Mouse (Mus musculus): ENCODE results near the gene Tln1. TPM values are rescaled to one million over a fixed set of nuclear protein-coding genes. Genes with fewer than 3 reads are reported as not detected.
A peak's percentile ranks its signal among the peaks of the same experiment; 100 is the strongest.
"Not testable (repeated sequence)": the region's sequence is repeated elsewhere in the genome, so short reads cannot be mapped to it uniquely, and the experiment has no call there.

Gene Tln1
- 73.3 and 75.5 TPM in 2 replicates for polyA plus RNA-seq (2016; fragmentation: Nextera tagmentation; extraction: Ambion mirVana)

DNA sequence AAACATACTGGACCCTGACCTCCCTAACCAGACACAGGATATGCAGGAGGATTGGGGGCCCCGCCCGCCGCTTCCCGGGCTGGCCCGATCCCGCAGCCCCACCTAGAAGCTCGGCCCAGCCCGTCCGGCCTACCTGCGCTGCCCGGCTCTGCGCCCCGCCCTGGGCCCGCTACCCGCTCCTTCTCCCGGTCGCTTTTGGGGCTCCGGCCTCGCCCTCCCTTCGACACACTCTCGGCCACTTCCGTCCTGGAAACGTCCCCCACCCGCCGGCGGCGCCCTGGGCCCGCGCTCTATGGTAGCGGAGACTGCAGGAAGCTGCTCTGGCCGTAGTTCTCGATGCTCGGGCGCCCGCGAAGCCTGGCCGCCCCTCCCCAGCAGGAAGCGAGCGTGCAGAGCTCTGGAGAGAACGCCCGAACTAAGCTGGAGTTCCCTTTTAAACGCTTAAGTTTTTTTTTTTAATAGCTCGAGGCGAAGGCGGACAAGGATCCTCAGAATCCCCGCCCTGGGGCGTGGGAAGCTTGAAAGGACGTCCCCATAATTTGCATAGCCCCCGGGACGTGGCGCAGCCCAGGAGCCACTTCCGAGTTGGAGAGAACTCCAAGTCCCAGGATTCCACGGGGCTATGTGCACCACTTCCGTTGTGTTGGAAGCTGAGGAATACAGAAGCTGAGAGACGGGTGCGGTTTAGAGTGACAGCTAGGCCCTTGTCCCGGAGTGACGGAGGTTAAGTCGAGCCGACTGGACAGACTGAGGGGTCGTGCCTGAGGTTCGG, at the start of gene Tln1, which contains the start of gene Creb3:
Tln1 (minus strand) TSS at position 695 of the 772 bp plus-strand sequence.
Creb3 (plus strand) TSS at position 336 of the 772 bp plus-strand sequence.
- Histone ChIP-seq H3K4me2 (peak within 1 kb of the TSS; percentile 96), H3K9ac (peak within 1 kb of the TSS; percentile 95), H3K4me3 (peak within 1 kb of the TSS; percentile 89), H3K9me3 (replicated peaks) (no peaks in the 10 kb centered on the region), H3K27me3 (replicated peaks) (no peaks in the 10 kb centered on the region), H3K36me3 (peaks cover 43% of the 10 kb centered on the region), H3K4me1 (peaks cover 58% of the 10 kb centered on the region), H3K27ac (peak within 1 kb of the TSS; percentile 100)
- under 1% methylated on average over 62 of the region's 62 CpGs for whole genome bisulfite sequencing (ENCODE audit: insufficient replicate concordance)
- peak; percentile 87 for ATAC-seq

DNA sequence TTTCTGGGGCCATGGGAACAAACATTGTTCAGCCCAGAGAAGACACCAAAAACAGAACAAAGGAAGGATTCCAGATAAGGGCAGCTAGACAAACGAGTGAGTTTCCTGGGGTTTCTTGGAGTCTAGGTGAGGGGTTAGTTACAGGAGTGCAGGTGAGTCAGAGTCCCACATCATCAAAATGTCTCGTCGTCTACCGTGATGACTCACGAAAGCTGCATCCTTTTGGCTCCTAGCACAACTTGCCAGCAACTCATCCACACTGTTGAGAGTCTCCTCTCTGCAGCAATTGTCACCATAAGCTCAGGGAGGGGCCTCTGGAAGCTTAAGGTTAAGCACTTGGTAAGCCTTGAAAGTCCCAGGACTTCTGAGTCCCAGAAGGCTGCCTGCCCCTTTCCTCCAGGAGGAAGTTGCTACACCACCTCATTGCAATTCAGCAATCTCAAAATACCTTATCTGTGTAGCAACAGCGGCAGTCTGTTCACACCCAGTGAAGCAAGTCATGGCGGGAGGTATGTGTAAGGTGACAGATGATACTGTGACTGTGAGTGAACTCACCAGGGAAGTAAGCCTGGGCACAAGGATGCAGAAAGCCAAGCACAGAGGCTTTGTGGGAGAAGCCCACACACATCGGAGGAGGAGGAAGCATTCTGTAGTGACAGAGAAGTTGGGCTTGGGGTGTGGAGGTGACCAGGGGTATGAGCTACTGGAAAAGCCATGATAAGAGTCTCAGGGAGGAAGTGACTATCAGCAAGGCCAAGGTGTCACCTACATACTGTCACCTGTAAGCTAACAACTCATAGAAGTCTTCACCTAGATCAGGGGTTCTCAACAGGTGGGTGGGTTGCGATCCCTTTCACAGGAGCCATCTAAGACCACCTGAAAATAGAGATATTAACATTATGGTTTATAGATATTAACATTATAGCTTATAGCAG, 42.5 kb upstream of the Tln1 start:
- H3K27me3 ChIP-seq (replicated peaks): no peaks in the 10 kb centered on the region
- peak; percentile 96 for ATAC-seq
- peak overlapping the region; percentile 19 for H3K4me3 ChIP-seq
- H3K9me3 ChIP-seq (replicated peaks): no peaks in the 10 kb centered on the region
- peak overlapping the region; percentile 59 for H3K4me2 ChIP-seq
- peak overlapping the region; percentile 59; the same call in 1 of the 2 replicates for H3K9ac ChIP-seq
- WGBS (ENCODE audit: insufficient replicate concordance): 29% methylated on average over 9 of the region's 9 CpGs
- no peaks in the 10 kb centered on the region for H3K36me3 ChIP-seq
- peaks cover 65% of the 10 kb centered on the region for H3K4me1 ChIP-seq
- H3K27ac ChIP-seq: peak overlapping the region; percentile 91

DNA sequence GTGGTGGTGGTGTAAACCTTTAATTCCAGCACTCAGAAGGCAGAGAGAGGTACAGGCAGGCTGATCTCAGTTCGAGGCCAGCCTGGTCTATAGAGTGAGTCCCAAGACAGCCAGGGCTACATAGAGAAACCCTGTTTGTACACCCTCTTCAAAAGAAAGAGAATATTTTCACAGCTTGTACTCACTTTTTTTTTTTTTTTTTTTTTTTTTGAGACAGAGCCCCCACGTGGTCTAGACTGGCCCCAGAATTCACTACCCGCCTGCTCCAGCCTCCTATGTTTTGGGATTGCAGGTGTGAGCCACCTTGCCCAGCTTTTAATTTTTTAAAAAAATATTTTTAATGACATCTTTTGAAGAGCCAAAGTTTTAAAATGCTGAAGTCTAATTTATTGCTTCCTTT, 41.6 kb upstream of the Tln1 start:
- 57% methylated on average over 3 of the region's 3 CpGs for WGBS (ENCODE audit: insufficient replicate concordance)
- H3K36me3 ChIP-seq: no peaks in the 10 kb centered on the region
- no peaks in the 10 kb centered on the region for H3K9me3 ChIP-seq (replicated peaks)
- no peak overlapping the region for H3K4me2 ChIP-seq
- peak overlapping the region; percentile 91 for H3K27ac ChIP-seq
- no peak overlapping the region for H3K4me3 ChIP-seq
- peaks cover 75% of the 10 kb centered on the region for H3K4me1 ChIP-seq
- H3K27me3 ChIP-seq (replicated peaks): no peaks in the 10 kb centered on the region
- H3K9ac ChIP-seq: no peak overlapping the region
- ATAC-seq: no peak

DNA sequence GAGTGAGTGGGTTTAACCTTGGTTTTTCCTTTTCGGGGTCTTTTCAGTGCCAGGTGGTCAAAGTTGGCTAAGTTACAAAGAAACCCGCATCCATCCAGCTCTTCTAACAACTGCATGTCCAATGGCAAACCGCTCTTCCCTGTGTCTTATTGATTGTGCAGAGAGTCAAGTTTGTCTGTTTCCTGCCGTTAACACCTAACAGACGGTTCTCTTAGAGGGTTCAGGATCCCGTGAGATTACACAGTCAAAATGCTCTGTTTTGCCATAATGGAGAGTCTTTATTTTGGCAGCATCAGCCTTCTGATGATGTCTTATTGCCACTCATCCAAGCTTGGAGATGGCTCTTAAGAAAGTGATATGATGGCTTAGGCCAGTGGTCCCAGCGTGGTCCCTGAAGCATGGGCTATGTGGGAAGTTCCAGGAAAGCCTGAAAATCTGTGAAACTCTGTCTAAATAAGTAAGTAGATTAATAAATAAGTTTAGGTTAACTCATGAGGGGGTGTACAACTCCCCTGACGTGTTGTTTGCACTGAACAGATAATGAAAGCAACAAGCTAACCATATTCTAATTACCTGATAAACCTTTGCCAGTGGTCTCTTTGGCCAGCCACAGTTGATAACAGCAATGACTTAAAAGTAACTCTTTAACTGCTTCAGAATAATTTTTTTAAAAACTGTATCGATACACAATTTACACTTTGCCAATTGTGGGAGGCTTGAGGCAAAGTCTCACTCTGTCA, 37.9 kb upstream of the Tln1 start:
- H3K36me3 ChIP-seq: no peaks in the 10 kb centered on the region
- WGBS (ENCODE audit: insufficient replicate concordance): 52% methylated on average over 9 of the region's 9 CpGs
- H3K4me2 ChIP-seq: peak overlapping the region; percentile 47
- ATAC-seq: no peak
- H3K27ac ChIP-seq: peak overlapping the region; percentile 95
- no peaks in the 10 kb centered on the region for H3K9me3 ChIP-seq (replicated peaks)
- no peaks in the 10 kb centered on the region for H3K27me3 ChIP-seq (replicated peaks)
- H3K9ac ChIP-seq: peak overlapping the region; percentile 54
- H3K4me3 ChIP-seq: 0 out of 2 replicates have a peak overlapping the region, but pooled peaks have one; percentile 1
- H3K4me1 ChIP-seq: peaks cover 84% of the 10 kb centered on the region

DNA sequence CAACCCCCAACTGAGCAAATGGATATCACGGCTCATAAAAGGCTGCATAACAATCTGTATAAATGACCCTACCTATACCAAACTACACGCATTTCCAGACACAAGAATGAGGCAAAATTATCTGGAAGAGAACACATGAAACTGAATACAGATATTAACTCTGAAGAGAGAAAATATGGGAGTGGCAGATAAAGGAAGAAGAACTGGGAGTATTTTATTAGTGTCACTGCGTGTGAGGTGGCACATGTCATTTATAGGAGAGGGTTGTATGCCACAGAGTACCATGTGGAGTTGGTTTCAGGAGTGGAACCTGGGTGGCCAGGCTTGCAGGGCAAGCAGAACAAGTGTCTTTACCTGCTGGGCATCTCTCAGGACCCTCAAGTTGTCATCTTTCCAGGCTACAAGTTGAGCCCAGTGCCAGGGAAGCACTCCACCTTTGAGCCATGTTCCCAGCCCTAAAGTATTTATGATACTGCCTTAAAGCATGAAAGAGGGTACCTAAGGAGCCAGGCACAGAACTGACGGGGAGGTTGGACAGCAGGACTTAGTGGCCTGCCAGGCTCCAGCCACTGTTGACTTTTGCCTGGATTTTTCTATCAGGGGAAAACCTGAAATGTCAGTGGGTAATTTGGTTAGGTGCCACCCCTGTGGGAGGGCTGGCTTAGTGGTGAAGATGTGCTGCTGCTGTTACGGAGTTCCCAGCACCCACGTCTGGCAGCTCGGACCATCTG, 36.3 kb upstream of the Tln1 start:
- Histone ChIP-seq H3K27ac (peak overlapping the region; percentile 95), H3K36me3 (no peaks in the 10 kb centered on the region), H3K9me3 (replicated peaks) (no peaks in the 10 kb centered on the region), H3K4me1 (peaks cover 68% of the 10 kb centered on the region), H3K4me2 (peak overlapping the region; percentile 48), H3K4me3 (no peak overlapping the region), H3K9ac (peak overlapping the region; percentile 50), H3K27me3 (replicated peaks) (no peaks in the 10 kb centered on the region)
- peak; percentile 70 for ATAC-seq
- WGBS (ENCODE audit: insufficient replicate concordance): 54% methylated on average over 7 of the region's 7 CpGs

DNA sequence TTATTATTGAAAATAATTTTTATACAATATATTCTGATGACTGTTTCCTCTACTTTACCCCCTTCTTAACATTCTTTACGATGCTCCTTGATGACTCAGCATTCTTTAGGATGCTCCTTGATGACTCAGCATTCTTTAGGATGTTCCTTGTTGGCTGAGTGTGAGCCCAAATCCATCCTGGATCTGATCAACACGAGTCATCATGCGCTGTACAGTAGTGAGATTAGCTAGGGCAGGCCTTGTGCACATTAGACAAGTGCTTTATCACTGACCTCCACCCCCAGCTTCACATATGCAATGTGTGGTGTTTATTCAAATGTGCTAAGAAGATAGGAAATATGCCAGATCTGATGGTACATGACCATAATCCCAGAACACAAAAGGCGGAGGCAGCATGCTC, 35.7 kb upstream of the Tln1 start:
- Histone ChIP-seq H3K27ac (peak overlapping the region; percentile 95), H3K36me3 (no peaks in the 10 kb centered on the region), H3K27me3 (replicated peaks) (no peaks in the 10 kb centered on the region), H3K9me3 (replicated peaks) (no peaks in the 10 kb centered on the region), H3K4me2 (peak overlapping the region; percentile 48), H3K9ac (no peak overlapping the region), H3K4me1 (peaks cover 63% of the 10 kb centered on the region), H3K4me3 (no peak overlapping the region)
- 29% methylated on average over 4 of the region's 4 CpGs for WGBS (ENCODE audit: insufficient replicate concordance)
- ATAC-seq: peak; percentile 96

DNA sequence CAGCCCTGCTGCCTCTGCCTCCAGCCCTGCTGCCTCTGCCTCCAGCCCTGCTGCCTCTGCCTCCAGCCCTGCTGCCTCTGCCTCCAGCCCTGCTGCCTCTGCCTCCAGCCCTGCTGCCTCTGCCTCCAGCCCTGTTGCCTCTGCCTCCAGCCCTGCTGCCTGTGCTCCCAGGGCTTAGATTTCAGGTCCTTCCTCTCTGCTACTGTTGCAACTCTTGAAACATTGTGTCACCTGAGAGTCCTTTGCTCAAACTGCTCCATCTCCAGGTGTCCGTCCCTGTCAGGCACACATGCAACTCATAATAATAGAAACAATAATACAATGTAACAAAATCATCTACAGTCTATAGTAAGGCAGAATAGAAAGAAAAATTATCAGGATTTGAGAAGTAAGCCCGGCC, 34.1 kb upstream of the Tln1 start:
- H3K9ac ChIP-seq; H3K4me3 ChIP-seq; H3K9me3 ChIP-seq (replicated peaks); H3K36me3 ChIP-seq; ATAC-seq; H3K27me3 ChIP-seq (replicated peaks); H3K4me2 ChIP-seq: not testable (repeated sequence)
- Histone ChIP-seq H3K4me1 (peaks cover 59% of the 10 kb centered on the region), H3K27ac (peak overlapping the region; percentile 48; the same call in 1 of the 2 replicates)
- WGBS (ENCODE audit: insufficient replicate concordance): 86% methylated on average over 2 of the region's 2 CpGs

DNA sequence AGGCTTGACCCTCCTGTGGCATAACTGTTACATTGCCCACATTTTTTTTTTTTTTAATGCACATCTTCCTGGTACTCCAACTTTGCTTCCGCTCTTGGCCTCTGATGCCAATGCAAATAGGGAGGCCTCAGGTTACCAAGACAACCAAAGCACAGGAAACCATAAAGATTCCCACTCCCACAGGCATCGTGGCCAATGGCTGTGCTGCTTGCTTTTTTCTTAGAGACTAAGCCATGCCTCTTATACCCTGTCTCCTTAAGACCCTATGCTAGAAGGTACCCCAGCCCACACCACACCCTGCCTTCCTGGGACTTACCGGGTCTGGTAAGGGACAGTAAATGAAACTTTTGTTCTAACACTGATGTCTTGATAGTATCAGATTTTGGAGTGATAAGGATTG, 31.0 kb upstream of the Tln1 start:
- no peaks in the 10 kb centered on the region for H3K27me3 ChIP-seq (replicated peaks)
- ATAC-seq: no peak
- H3K36me3 ChIP-seq: no peaks in the 10 kb centered on the region
- H3K27ac ChIP-seq: no peak overlapping the region
- H3K9me3 ChIP-seq (replicated peaks): no peaks in the 10 kb centered on the region
- no peak overlapping the region for H3K4me2 ChIP-seq
- peaks cover 55% of the 10 kb centered on the region for H3K4me1 ChIP-seq
- no peak overlapping the region for H3K4me3 ChIP-seq
- WGBS (ENCODE audit: insufficient replicate concordance): 54% methylated on average over 3 of the region's 3 CpGs
- no peak overlapping the region for H3K9ac ChIP-seq

DNA sequence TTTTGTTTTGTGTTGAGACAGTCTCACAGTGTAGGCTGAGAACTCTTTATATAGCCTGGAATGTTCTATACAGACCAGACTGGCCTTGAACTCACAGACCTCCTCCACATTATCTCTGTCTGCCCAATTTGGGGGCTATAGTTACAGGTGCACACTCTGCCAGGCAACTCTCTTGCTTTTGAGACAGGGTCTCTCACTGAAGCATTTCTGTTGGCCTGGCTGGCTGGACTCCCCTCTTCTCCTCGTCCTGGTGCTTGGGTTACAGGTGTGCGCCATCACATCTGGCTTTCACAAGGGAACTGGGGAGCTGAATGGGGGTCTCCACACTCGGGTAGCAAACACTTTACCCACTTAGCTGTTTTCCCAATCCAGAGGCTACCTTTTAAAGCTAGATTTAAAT, 29.5 kb upstream of the Tln1 start:
- Histone ChIP-seq H3K27me3 (replicated peaks) (0 out of 2 replicates have a peak, but pooled peaks cover 3% of the 10 kb centered on the region), H3K27ac (peak overlapping the region; percentile 11; the same call in 1 of the 2 replicates), H3K9me3 (replicated peaks) (no peaks in the 10 kb centered on the region), H3K9ac (no peak overlapping the region), H3K4me1 (peaks cover 51% of the 10 kb centered on the region), H3K4me3 (no peak overlapping the region), H3K4me2 (no peak overlapping the region), H3K36me3 (no peaks in the 10 kb centered on the region)
- no peak for ATAC-seq
- WGBS (ENCODE audit: insufficient replicate concordance): 62% methylated on average over 3 of the region's 3 CpGs

DNA sequence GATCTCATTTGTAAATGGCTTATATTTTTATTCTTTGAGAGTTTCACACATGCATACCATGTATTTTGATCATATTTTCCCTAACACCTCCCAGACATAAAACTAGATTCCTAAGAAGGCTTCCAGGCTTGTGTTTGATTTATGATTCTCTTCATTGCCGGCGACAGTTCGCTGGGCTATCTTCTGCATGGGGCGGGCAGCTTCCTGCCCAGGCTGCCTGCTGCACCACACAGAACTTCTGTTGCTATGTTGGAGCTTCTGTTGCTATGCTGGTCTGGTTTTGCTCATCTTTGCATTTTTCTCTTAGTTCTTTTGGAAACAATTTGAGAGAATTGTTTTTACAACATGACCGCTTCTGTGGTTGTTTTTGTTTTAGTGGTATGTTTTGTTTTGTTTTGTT, 29.1 kb upstream of the Tln1 start:
- Histone ChIP-seq H3K9me3 (replicated peaks) (no peaks in the 10 kb centered on the region), H3K4me2 (no peak overlapping the region), H3K27me3 (replicated peaks) (0 out of 2 replicates have a peak, but pooled peaks cover 3% of the 10 kb centered on the region), H3K4me1 (peaks cover 48% of the 10 kb centered on the region), H3K9ac (no peak overlapping the region), H3K4me3 (no peak overlapping the region), H3K36me3 (no peaks in the 10 kb centered on the region), H3K27ac (no peak overlapping the region)
- 44% methylated on average over 5 of the region's 5 CpGs for WGBS (ENCODE audit: insufficient replicate concordance)
- ATAC-seq: no peak

DNA sequence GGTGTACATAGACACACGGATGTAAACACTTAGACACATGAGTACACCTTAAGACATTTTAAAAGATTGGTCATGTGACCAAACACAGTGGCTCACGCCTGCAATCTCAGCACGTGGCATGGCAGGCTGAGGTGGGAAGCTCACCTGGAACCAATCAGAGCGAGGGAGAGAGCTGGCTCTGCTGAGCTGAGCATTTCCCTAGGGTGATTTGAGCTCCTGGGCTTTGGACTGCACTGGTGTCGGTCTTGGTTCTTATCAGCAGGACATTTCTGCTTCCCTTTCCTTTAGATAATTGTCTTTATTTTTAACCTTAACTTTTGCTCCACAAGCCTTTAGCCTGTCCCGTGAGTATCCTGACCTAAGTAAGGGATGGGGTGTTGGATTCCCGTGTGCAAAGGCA, 25.2 kb upstream of the Tln1 start:
- H3K4me3 ChIP-seq: no peak overlapping the region
- ATAC-seq: no peak
- peaks cover 59% of the 10 kb centered on the region for H3K4me1 ChIP-seq
- no peak overlapping the region for H3K27ac ChIP-seq
- H3K9me3 ChIP-seq (replicated peaks): no peaks in the 10 kb centered on the region
- H3K9ac ChIP-seq: no peak overlapping the region
- H3K27me3 ChIP-seq (replicated peaks): 0 out of 2 replicates have a peak, but pooled peaks cover 3% of the 10 kb centered on the region
- peaks cover 22% of the 10 kb centered on the region for H3K36me3 ChIP-seq
- 19% methylated on average over 7 of the region's 7 CpGs for WGBS (ENCODE audit: insufficient replicate concordance)
- peak overlapping the region; percentile 26 for H3K4me2 ChIP-seq

Measured in liver, embryonic 12.5 days (tissue).